Mouse (Mus musculus) hindbrain, embryonic 16.5 days (tissue): ENCODE measurements around the gene Psg16. TPM values are rescaled to one million over a fixed set of nuclear protein-coding genes. Genes with fewer than 3 reads are reported as not detected.

Experiments used
- ATAC-seq: fragments of 200-750 bp; cut with Nextera tagmentation; 2 replicates; pipeline ENCODE4 v1.8.0; 2017; ENCODE audit warnings: moderate TSS enrichment, moderate library complexity
- H3K27ac ChIP-seq: fragments of 300-500 bp; sonication (generic); 2 replicates; pipeline ENCODE4 v1.5.1; 2014; ENCODE audit warnings: low read depth, mild to moderate bottlenecking, control low read depth, low read length, moderate library complexity
- H3K27me3 ChIP-seq: fragments of 300-500 bp; sonication (generic); replicated peaks from 2 replicates; pipeline ENCODE4 v1.6.1; 2014; ENCODE audit warnings: low read length; ENCODE audit not compliant: control insufficient read depth, insufficient read depth
- H3K36me3 ChIP-seq: fragments of 300-500 bp; sonication (generic); 2 replicates; pipeline ENCODE4 v1.6.1; 2014; ENCODE audit warnings: mild to moderate bottlenecking, low read length, moderate library complexity, mixed read lengths; ENCODE audit not compliant: control insufficient read depth, insufficient read depth
- H3K4me1 ChIP-seq: fragments of 300-500 bp; sonication (generic); 2 replicates; pipeline ENCODE4 v1.6.1; 2014; ENCODE audit warnings: low read depth, low read length; ENCODE audit not compliant: control insufficient read depth, insufficient read depth
- H3K4me2 ChIP-seq: fragments of 300-500 bp; sonication (generic); 2 replicates; pipeline ENCODE4 v1.6.1; 2014; ENCODE audit warnings: mild to moderate bottlenecking, low read length, control low read depth, moderate library complexity
- H3K4me3 ChIP-seq: fragments of 300-500 bp; sonication (generic); 2 replicates; pipeline ENCODE4 v1.5.1; 2014; ENCODE audit warnings: mild to moderate bottlenecking, low read length, control low read depth, moderate library complexity
- H3K9ac ChIP-seq: fragments of 300-500 bp; sonication (generic); 2 replicates; pipeline ENCODE4 v1.6.1; 2014; ENCODE audit warnings: low read depth, mild to moderate bottlenecking, control low read depth, low read length, moderate library complexity
- H3K9me3 ChIP-seq: fragments of 300-500 bp; sonication (generic); 2 replicates; pipeline ENCODE4 v1.6.1; 2014; ENCODE audit warnings: mild to moderate bottlenecking, low read length, moderate library complexity; ENCODE audit not compliant: control insufficient read depth
- WGBS: fragments of 180-500 bp; shearing (Covaris S2); extraction: QIAGEN DNeasy Blood & Tissue Kit; methylation state at CpG from one replicate; pipeline ENCODE4 v1.1.7; 2014; 5-methylcytosine and 5-hydroxymethylcytosine counted together
- polyA plus RNA-seq: library from polyadenylated mRNA; unstranded; fragments of >200 nt; fragmentation: Nextera tagmentation; extraction: Ambion mirVana; gene quantifications from 2 replicates; pipeline ENCODE4 v1.2.1, GENCODE M21; 2015

Gene Psg16
- polyA plus RNA-seq, result 5.0 and 5.6 TPM in 2 replicates

DNA sequence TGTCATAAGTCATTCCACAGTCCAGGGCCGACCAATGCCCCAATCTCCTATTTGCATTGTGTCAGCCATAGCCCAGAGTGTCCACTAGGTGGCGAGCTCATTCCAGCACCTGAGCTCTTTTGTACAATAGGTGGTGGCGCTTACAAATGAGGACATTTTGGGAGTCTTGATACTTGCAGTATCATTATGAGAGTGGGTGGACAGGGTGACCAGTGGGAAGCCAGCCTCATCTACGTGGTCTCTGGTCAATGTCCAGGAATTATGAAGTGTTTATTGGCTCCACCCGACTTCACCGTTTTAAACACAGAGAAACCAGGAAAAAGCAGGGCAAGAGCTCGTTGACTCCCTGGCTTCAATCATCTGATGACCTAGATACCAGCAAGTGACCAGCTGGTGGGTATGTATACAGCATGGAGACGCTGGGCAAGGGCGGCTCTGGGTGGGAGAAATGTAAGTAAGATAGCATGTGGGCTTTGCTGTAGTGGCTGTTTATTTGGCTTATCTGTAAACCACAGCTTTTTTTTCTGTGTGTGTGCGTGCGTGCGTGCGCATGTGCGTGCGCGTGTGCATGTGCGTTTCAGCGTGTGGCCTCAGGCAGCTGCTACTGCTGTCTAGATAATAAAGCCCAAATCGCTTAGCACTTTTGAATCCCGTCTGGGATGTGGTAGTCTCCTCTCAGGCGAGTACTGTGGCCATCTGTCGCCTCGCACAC, at the start of gene Psg16:
Gene Psg16, plus strand, starts transcription at position 137 of the 712 bp plus-strand sequence.
- 62% methylated on average over 23 of the region's 23 CpGs for WGBS
- peaks cover 4% of the 10 kb centered on the region; the same call in 1 of the 2 replicates for H3K4me1 ChIP-seq
- H3K4me2 ChIP-seq, result peak within 1 kb of the TSS; percentile 51
- H3K27me3 ChIP-seq, result 0 out of 2 replicates have a peak, but pooled peaks cover 2% of the 10 kb centered on the region
- peak within 1 kb of the TSS; percentile 24 for H3K4me3 ChIP-seq
- peak; percentile 92 for ATAC-seq
- H3K9ac ChIP-seq, result peak within 1 kb of the TSS; percentile 47
- no peaks in the 10 kb centered on the region for H3K36me3 ChIP-seq
- H3K9me3 ChIP-seq, result no peaks in the 10 kb centered on the region
- H3K27ac ChIP-seq, result peak within 1 kb of the TSS; percentile 63; the same call in 1 of the 2 replicates

DNA sequence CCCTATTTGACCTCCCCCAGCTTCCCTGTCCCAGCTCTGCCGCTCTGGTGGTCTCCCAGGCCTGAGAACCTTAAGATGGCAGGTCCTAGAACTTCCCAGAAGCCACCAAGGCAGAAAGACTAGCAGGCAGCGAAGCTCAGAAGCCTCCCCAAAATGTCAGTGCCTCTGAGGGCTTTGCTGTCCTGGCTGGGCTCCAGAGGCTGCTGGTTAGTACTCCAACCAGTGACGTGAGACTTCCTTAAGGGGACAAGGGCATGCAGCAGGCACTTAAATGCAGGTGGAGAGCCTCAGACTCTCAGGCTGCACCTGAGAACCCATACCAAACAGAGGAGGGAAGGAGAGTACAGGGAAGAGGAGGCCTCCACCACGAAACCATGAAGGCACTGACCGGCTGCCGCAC, 49.7 kb upstream of the Psg16 start:
- ATAC-seq, result no peak
- Histone ChIP-seq H3K9ac (no peak overlapping the region; the same call in 1 of the 2 replicates), H3K9me3 (no peaks in the 10 kb centered on the region), H3K4me1 (peaks cover 20% of the 10 kb centered on the region), H3K27me3 (no peaks in the 10 kb centered on the region), H3K4me3 (no peak overlapping the region), H3K4me2 (no peak overlapping the region), H3K27ac (peak overlapping the region; percentile 21; the same call in 1 of the 2 replicates), H3K36me3 (peaks cover 29% of the 10 kb centered on the region)
- WGBS, result 87% methylated on average over 6 of the region's 6 CpGs

DNA sequence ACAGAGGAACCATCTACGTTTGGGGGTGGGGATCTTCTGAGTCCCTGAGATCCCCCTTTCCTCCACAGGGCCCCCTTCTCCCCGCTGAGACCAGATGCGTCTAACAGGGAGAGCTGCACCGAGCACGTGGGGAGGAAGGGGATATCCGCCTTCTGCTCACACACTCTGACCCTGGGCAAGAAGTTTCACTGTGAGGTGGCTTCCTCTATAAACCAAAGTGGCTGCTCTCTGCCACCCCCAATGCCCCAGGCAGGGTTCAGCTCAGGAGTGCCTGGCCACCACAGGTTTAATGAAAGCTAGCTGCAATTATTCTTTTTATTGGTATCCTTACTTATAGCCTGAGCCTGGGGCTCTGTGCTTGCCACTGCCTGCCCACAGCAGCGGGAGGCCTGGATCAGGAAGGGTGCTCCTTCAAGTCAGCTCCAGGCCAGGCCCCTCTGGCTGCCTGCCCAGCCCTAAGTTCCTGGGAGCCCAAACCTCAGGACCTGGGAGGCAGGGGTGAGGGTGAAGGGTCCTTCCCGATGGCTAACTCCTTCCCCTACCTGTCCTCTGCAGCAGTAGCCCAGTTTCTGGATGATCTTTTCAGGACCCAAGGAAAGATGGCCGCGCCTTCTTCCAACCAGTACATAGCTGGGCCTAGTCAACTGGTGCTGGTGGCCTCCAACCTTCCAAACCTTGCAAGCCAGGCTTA, 48.9 kb upstream of the Psg16 start:
- no peaks in the 10 kb centered on the region for H3K9me3 ChIP-seq
- H3K27me3 ChIP-seq, result no peaks in the 10 kb centered on the region
- no peak for ATAC-seq
- no peak overlapping the region for H3K9ac ChIP-seq
- peak overlapping the region; percentile 31; the same call in 1 of the 2 replicates for H3K27ac ChIP-seq
- peaks cover 29% of the 10 kb centered on the region for H3K36me3 ChIP-seq
- H3K4me2 ChIP-seq, result no peak overlapping the region
- WGBS, result 88% methylated on average over 10 of the region's 10 CpGs
- peaks cover 20% of the 10 kb centered on the region for H3K4me1 ChIP-seq
- H3K4me3 ChIP-seq, result no peak overlapping the region

DNA sequence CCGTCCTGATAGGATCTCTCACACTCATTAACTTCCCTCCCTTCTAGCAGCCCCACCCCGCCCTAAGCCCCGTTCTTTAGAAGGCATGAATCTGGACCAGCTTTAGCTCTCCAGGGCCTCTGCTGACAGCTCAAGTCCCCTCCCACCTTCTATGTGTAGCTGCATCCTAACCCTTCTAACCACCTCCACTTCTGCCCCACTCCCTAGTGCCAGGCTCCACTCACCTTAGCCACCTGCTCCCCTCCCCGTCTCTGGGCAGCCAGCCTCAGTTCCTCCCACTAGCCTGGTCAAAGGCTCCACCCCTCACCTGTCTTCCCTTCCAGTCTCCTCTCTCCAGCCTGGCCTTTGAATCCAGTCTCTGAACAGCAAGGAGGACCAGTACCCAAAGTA, 48.3 kb upstream of the Psg16 start:
- 76% methylated on average over 4 of the region's 4 CpGs for WGBS
- no peak overlapping the region; the same call in 1 of the 2 replicates for H3K9ac ChIP-seq

DNA sequence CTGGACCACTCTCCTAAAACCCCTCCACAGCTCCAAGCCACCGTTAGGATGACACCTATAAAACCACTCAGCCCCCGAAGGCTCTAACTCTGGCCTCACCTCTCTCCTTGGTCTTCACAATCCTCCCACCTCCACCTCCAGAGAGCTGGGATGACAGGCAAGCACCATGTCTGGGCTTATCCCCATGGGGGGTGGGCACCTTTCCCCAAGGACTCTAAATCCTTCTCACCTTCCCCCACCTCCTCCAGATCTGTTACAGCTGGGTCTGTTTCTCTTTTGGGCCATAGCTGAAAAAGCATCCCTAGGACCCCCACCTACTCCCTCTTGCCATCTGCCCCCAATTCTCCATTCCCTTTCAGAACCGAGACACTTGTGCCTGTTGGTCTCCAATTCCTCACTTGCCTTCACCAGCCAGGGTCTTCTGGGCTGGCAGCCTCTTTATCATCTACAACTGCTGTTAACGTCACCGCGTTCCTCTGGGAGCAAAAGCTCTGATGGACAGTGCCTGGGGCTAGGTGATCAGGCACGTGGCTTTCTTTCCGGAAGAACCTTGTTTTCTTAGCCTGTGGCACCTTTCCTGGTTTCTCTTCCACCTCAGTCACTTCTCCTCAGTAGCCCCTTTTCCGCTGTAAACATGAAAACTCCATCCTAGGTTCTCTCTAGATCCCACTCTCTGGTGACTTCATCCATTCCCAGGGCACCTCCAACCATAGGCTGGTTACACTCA, 47.8 kb upstream of the Psg16 start:
- H3K9me3 ChIP-seq, result no peaks in the 10 kb centered on the region
- ATAC-seq, result no peak
- 76% methylated on average over 9 of the region's 9 CpGs for WGBS
- no peak overlapping the region for H3K27ac ChIP-seq
- H3K4me1 ChIP-seq, result peaks cover 20% of the 10 kb centered on the region
- H3K36me3 ChIP-seq, result peaks cover 19% of the 10 kb centered on the region
- no peak overlapping the region; the same call in 1 of the 2 replicates for H3K9ac ChIP-seq
- peak overlapping the region; percentile 56 for H3K4me2 ChIP-seq
- peak overlapping the region; percentile 85 for H3K4me3 ChIP-seq
- H3K27me3 ChIP-seq, result no peaks in the 10 kb centered on the region

More for the DNA sequence above, 48.3 kb upstream of the Psg16 start:
- peaks cover 25% of the 10 kb centered on the region for H3K36me3 ChIP-seq
- no peak for ATAC-seq
- H3K27ac ChIP-seq, result no peak overlapping the region
- no peak overlapping the region for H3K4me2 ChIP-seq
- H3K4me3 ChIP-seq, result no peak overlapping the region
- H3K27me3 ChIP-seq, result no peaks in the 10 kb centered on the region
- H3K4me1 ChIP-seq, result peaks cover 20% of the 10 kb centered on the region
- no peaks in the 10 kb centered on the region for H3K9me3 ChIP-seq

DNA sequence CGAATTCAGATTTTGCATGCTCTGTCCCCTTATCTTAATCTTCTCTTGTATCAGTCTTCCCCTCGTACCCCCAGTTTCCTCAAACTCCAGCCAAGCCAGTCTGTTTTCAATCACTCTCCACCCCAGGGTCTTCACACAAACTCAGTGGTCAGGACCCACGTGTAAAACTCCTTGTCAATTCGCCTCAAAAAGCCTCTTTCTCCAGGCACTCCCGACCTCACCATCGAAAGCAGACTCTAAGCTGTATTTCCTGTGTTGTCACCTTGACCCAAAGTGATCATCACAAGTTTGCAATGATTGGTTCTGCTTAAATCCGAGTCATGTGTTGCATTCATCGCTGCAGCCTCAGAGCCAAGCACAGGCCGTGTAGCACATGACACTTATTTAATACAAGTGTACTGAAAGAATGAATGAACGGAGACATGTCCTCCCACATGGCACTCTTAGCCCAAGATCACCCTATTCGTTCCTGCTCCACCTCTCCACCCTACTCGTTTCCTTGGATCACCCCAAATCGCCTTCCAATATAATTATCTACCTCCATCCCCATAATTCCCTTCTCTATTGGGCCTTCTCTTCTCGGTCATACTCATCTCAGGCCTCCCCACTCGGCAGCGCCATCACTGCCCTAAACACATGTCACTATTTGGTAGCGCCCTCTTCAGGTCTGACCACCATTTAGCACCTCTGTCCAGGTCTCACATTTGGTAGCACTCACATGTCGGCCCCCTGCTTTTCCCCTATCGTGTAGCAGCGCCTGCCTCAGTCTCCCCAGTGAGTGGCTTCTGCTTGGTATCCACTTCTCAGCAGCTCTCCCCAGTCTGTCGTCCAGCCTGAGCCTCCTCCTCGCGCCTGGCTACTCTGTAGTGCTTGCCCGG, 46.9 kb upstream of the Psg16 start:
- H3K4me2 ChIP-seq, result peak overlapping the region; percentile 56
- peak overlapping the region; percentile 79 for H3K27ac ChIP-seq
- 9% methylated on average over 24 of the region's 24 CpGs for WGBS
- peak overlapping the region; percentile 88 for H3K9ac ChIP-seq
- H3K4me1 ChIP-seq, result peaks cover 20% of the 10 kb centered on the region
- H3K9me3 ChIP-seq, result no peaks in the 10 kb centered on the region
- H3K36me3 ChIP-seq, result peaks cover 13% of the 10 kb centered on the region
- no peaks in the 10 kb centered on the region; the same call in 1 of the 2 replicates for H3K27me3 ChIP-seq
- peak; percentile 8; the same call in 1 of the 2 replicates for ATAC-seq
- H3K4me3 ChIP-seq, result peak overlapping the region; percentile 85

DNA sequence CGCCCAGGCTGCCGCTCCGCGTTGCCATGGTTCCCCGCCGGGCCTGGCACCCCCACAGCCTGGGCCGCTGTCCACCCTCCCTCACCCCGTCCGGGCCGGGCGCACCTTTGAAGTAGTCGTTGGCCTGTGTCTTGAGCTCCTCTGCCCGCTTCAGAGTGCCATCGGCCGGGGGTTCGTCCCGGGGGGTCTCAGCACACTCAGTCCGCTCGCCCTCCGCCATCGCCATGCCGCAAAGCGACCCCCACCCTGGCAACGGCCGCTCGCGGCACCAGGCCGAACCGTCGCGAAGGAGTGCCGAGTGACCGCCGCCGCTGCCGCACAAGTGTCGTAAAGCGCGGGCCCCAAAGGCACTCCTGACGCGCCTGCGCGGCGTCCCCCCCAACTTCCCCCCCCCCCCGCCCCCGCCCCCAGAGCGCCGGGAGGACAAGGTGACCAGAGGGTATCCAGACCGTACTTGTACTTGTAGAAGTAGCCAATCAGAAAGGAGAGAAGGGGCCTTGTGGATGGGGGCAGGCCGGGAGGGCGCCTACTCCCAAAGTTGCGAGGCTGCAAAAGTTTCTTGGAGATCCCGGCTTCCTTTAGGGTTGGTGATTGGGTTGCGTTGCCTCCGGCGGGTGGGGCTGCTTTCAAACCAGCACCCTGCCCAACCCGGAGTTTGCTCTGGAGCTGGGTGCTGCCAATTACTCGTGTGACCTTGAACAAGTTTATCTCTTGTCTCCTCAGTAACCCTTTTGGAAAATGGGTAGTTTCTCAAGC, 46.1 kb upstream of the Psg16 start, which contains the start of gene Ppp5c:
Gene Ppp5c, minus strand, starts transcription at position 337 of the 756 bp plus-strand sequence.
- peak within 1 kb of the TSS; percentile 56 for H3K4me2 ChIP-seq
- H3K4me1 ChIP-seq, result peaks cover 20% of the 10 kb centered on the region
- H3K27ac ChIP-seq, result peak within 1 kb of the TSS; percentile 79
- H3K36me3 ChIP-seq, result peaks cover 7% of the 10 kb centered on the region; the same call in 1 of the 2 replicates
- peak; percentile 89 for ATAC-seq
- H3K9ac ChIP-seq, result peak within 1 kb of the TSS; percentile 88
- H3K9me3 ChIP-seq, result no peaks in the 10 kb centered on the region
- H3K4me3 ChIP-seq, result peak within 1 kb of the TSS; percentile 85
- H3K27me3 ChIP-seq, result no peaks in the 10 kb centered on the region; the same call in 1 of the 2 replicates
- WGBS, result under 1% methylated on average over 55 of the region's 58 CpGs

DNA sequence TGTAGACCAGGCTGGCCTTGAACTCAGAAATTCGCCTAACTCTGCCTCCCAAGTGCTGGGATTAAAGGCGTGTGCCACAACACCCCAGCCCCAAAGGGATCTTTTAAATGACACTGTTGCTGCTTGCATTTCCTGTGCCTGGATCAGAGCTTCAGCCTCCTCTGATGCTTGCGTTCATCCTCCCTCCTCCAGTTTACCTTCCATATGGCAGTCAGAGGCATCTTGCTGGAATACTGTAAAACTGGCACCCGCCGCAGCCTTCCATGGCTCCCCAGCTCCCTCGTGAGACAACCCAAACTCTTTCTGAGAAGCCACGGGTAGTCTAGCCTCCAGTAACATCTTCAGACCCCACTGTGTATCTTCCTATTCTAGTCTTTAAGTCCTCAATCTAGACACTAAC, 44.9 kb upstream of the Psg16 start:
- Histone ChIP-seq H3K9ac (no peak overlapping the region), H3K4me2 (no peak overlapping the region), H3K27ac (no peak overlapping the region), H3K27me3 (no peaks in the 10 kb centered on the region; the same call in 1 of the 2 replicates), H3K4me1 (peaks cover 20% of the 10 kb centered on the region), H3K36me3 (peaks cover 3% of the 10 kb centered on the region; the same call in 1 of the 2 replicates), H3K9me3 (no peaks in the 10 kb centered on the region), H3K4me3 (no peak overlapping the region)
- ATAC-seq, result no peak
- 70% methylated on average over 7 of the region's 7 CpGs for WGBS
